Mouse (Mus musculus): ENCODE results near the gene Cmc1.

GRCm38 (mm10) chr9:118031694-118032093 is 118.3 kb downstream of the Cmc1 start:
- no peak for TF ChIP-seq EP300 (IDR thresholded peaks at IDR 0.05)
- TF ChIP-seq CTCF (IDR thresholded peaks at IDR 0.05): no peak
